Mouse (Mus musculus) neutrophil, adult 83 days (primary cell): ENCODE data around the gene Amdhd2. TPM values are rescaled to one million over a fixed set of nuclear protein-coding genes. Genes with fewer than 3 reads are reported as not detected.

Experiments used
- total RNA-seq, 2 experiments: library from RNA; stranded (reverse); gene quantifications; one replicate each; pipeline ENCODE4 v1.2.4; 2023

The Amdhd2 gene
- total RNA-seq, result 10 to 100 TPM; 64.5 to 68.7 TPM

DNA sequence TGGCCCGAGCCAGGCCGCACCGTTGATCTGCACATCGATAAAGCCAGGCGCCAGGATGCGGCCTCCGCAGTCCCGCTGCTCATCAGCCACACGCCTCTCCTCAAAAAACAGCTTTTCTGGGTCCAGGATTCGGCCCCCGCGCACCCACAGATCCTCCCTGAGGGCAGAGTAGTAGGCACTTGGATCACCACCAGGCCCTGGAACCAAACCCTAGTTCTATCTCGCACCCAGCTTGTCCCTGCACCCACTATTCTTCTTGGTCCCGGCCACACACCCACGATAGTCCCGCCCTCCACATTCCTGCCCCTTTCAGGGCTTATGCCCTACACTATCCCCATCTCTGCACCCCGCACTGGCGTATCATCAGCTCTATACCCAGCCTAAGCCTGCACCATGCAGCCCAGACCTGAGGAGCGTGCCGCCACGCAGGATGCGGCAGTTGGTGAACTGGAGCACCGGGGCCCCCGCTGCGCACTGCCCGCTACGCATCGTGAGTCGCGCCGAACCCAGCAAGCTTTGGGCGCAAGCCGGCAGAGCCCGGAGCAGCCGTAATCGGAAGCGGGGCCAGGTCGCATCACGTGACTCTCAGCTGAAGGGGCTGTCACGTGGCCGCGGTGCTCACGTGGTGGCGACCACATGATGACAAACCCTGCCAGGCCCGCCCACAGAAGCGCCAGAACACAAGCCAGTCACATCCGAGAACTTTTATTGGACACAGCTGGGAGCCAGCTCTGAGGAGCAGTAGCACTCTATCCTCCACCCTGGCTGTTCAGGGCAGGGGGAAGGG, at the start of gene Amdhd2:
TSS of gene Amdhd2 (minus strand) at position 591 of the 787 bp plus-strand sequence.

GRCm38 (mm10) chr17:24209043-24209915, 45.7 kb upstream of the Amdhd2 start, which contains the start of gene Ntn3:
TSS of gene Ntn3 (minus strand) at chr17:24209531.

GRCm38 (mm10) chr17:24205284-24205888, 41.8 kb upstream of the Amdhd2 start, which contains the start of gene Tbc1d24:
TSS of gene Tbc1d24 (minus strand) at chr17:24205562.

DNA sequence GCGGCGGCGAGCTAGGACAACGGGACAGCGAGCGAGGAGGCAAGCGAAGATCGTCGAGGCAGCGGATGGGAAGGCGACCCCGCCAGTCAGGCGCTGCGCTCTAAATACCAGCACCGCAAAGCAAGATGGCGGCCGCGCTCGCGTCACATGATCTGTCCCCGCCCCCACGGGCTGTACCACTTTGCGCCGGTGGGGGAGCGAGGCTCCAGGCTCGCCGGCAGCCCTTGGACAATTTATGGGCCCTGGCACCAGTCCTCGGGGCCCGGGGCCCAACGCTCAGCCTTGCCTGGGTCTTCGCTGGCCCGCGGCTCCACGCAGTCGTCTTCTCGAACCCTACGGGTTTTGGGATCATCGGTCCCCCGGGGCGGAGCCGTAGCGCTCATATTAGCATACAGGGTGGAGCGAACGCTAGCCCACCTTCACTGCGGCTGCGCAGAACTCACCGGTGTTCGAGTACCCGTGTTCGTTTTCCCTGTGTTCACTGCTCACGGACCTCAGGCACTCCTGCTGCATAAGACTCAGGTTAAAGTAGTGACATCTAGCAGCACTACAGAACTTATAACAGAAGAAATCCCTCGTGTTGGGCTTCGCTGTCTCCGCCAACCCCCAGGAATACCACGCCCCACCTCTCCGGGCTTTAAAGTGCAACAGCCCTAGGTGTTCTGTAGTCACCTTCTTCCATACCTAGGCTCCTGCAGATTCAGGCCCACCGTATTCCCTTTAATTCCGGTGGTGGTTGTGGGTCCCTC, 5.9 kb upstream of the Amdhd2 start, which contains the start of gene Atp6v0c:
TSS of gene Atp6v0c (minus strand) at position 386 of the 749 bp plus-strand sequence.

GRCm38 (mm10) chr17:24150824-24151223, 12.7 kb downstream of the Amdhd2 start, which contains the start of gene Pdpk1:
TSS of gene Pdpk1 (minus strand) at chr17:24150924.

Other genes with a start within 250 kb of the Amdhd2 start
- gene Dcpp3, start 246.3 kb downstream of the Amdhd2 start, total RNA-seq, result not detected
- gene Sbp, start 222.1 kb downstream of the Amdhd2 start, total RNA-seq, result not detected
- not detected for gene Sbpl, start 208.5 kb downstream of the Amdhd2 start, total RNA-seq
- not detected for gene Prss30, start 183.2 kb downstream of the Amdhd2 start, total RNA-seq
- gene Prss22, start 165.7 kb downstream of the Amdhd2 start, total RNA-seq, result not detected
- not detected for gene Prss27, start 125.6 kb downstream of the Amdhd2 start, total RNA-seq
- gene Kctd5, start 90.3 kb downstream of the Amdhd2 start, total RNA-seq, result 10 to 100 TPM; 13.1 to 16.4 TPM
- gene Pdpk1, start 12.8 kb downstream of the Amdhd2 start, total RNA-seq, result 10 to 100 TPM; 59.9 to 66.7 TPM
- gene Atp6v0c, start 5.9 kb upstream of the Amdhd2 start, total RNA-seq, result 100 to 1,000 TPM; 397 to 402 TPM
- 10 to 100 TPM; 16.7 to 18.3 TPM for gene Tbc1d24, start 41.8 kb upstream of the Amdhd2 start, total RNA-seq
- under 1 TPM; 0.37 to 0.40 TPM for gene Ntn3, start 45.8 kb upstream of the Amdhd2 start, total RNA-seq
- gene Tedc2, start 57.1 kb upstream of the Amdhd2 start, total RNA-seq, result 10 to 100 TPM; 10.3 to 11.3 TPM
- gene Ccnf, start 87.7 kb upstream of the Amdhd2 start, total RNA-seq, result 10 to 100 TPM; 57.0 to 58.7 TPM
- under 1 TPM in 1 of 2 experiments, not detected in 1; 0.31 TPM for gene Abca17, start 187.3 kb upstream of the Amdhd2 start, total RNA-seq
- gene Abca3, start 188.2 kb upstream of the Amdhd2 start, total RNA-seq, result 10 to 100 TPM; 42.7 to 46.0 TPM